Mouse (Mus musculus): ENCODE measurements around the gene 1700014D04Rik. TPM values are rescaled to one million over a fixed set of nuclear protein-coding genes. Genes with fewer than 3 reads are reported as not detected.
"Not testable (repeated sequence)": the region's sequence is repeated elsewhere in the genome, so short reads cannot be mapped to it uniquely, and the experiment has no call there.

1700014D04Rik gene
- polyA plus RNA-seq, 1 experiment = not detected

DNA sequence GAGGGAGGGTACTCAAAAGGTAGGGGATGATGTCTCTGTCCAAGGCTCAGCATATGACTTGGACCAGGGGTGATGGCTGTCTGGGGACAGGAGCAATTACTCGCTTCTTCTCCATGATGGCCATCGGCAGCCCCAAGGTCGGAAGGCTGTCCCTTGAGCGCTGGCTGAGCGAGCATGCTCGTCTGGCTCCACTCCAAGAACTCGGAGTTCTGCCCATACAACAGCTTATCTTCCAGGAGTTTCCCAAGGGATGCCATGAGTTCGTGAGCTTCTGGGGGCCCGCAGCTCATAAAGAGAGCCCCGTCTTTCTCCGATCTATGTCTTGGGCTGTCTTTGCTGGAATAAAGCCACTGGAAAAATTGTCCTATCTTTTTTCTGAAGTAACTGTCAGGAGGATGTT is 5.5 kb downstream of the 1700014D04Rik start:
- Histone ChIP-seq H3K36me3 (replicated peaks; ENCODE audit: low read length) (peaks cover 29% of the 10 kb centered on the region), H3K4me1 (peaks cover 77% of the 10 kb centered on the region), H3K27me3 (replicated peaks) (peaks cover 3% of the 10 kb centered on the region), H3K4me3 (replicated peaks) (no peak overlapping the region), H3K9me3 (peaks cover 3% of the 10 kb centered on the region; the same call in 1 of the 2 replicates)
- TF ChIP-seq GATA1 (IDR thresholded peaks at IDR 0.05; ENCODE audit: borderline replicate concordance, low read length) = no peak
- no peak for TF ChIP-seq FLI1 (IDR thresholded peaks at IDR 0.05; ENCODE audit: low read length)

DNA sequence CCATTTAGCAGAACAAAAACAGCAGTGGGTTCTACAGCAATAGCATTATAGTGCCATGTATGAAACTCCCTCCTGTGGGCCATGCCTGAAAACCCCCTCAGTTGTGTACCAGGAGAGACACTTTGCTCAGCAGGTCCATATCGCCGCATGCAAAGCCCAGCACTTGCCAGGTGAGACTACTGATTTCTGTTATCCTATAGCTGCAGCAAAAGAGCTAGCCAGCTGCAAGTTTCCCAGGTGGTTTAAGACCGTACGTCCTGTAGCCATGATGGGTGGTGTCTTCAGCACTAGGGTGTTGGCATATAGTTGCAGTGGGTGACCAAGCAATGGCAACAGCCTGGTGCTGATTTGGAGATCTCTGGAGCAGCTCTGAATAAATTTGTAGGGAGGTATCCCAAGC is 7.2 kb downstream of the 1700014D04Rik start:
- H3K4me1 ChIP-seq = peaks cover 77% of the 10 kb centered on the region
- TF ChIP-seq GATA1 (IDR thresholded peaks at IDR 0.05; ENCODE audit: borderline replicate concordance, low read length) (no peak), FLI1 (IDR thresholded peaks at IDR 0.05; ENCODE audit: low read length) (no peak)
- no peaks in the 10 kb centered on the region for H3K9me3 ChIP-seq
- H3K4me3 ChIP-seq (replicated peaks) = no peak overlapping the region
- H3K27me3 ChIP-seq (replicated peaks) = peaks cover 3% of the 10 kb centered on the region
- peaks cover 18% of the 10 kb centered on the region for H3K36me3 ChIP-seq (replicated peaks; ENCODE audit: low read length)

DNA sequence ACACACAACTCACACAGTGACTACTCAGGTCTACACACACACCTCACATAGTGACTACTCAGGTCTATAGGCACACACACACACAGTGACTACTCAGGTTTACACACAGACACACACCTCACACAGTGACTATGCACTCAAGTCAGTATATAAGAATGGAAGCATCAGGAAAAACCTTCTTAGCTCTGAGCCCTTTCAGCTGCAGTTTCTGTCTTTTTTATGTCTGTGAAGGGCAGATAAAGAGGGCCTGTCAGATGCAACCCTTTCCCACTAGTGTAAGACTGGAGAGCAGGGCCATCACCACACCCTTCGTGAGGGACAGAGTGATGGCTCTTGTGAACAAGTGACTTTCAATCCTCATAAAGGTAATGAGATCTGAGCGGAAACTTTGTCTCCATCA is 8.1 kb downstream of the 1700014D04Rik start:
- Histone ChIP-seq H3K27me3 (replicated peaks) (peaks cover 3% of the 10 kb centered on the region), H3K36me3 (replicated peaks; ENCODE audit: low read length) (peaks cover 10% of the 10 kb centered on the region), H3K4me3 (replicated peaks) (no peak overlapping the region), H3K9me3 (no peaks in the 10 kb centered on the region), H3K4me1 (peaks cover 76% of the 10 kb centered on the region)
- TF ChIP-seq GATA1 (IDR thresholded peaks at IDR 0.05; ENCODE audit: borderline replicate concordance, low read length) = no peak

DNA sequence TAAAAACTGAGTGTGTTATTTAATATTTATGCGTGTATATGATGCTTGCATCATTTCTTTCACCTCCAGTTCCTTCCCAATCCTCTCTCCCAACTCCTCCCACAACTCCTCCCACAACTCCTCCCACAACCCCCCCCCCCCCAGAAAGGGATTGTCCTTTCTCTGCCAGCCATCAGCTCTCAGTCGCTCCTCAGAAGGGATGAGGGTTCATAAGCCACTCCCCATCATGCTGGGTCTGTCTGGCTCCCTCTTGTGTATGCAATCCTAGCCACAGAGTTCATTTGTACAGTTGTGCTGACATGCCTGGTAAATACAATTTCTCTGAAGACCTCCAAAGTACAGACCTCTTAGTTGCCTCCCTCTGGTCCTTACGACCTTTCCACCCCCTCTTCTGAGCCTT is 11.4 kb downstream of the 1700014D04Rik start:
- H3K9me3 ChIP-seq = no peaks in the 10 kb centered on the region
- H3K4me3 ChIP-seq (replicated peaks) = no peak overlapping the region
- no peaks in the 10 kb centered on the region for H3K36me3 ChIP-seq (replicated peaks; ENCODE audit: low read length)
- peaks cover 83% of the 10 kb centered on the region for H3K4me1 ChIP-seq
- TF ChIP-seq FLI1 (IDR thresholded peaks at IDR 0.05; ENCODE audit: low read length) = no peak
- peaks cover 13% of the 10 kb centered on the region for H3K27me3 ChIP-seq (replicated peaks)

DNA sequence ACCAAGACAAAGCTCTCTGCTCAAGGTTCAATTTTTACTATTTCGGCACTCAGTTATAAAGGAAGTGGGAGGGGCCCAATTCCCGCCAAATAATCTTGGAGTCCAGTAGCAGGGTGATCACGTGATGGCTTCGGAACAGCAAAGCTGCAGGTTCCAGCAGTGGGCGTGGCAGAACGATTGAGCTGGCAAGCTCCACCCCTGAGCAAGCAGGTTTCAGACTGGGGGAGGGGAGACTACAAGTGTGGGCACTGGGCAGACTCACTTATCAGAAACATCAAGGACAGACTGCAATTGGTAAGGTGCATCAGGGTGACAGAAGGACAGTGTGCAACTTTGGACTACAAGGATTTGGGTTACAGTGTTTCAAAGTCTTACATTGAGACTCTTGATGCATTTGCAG is 12.2 kb downstream of the 1700014D04Rik start:
- not testable (repeated sequence) for H3K4me3 ChIP-seq (replicated peaks); H3K9me3 ChIP-seq; H3K36me3 ChIP-seq (replicated peaks; ENCODE audit: low read length)
- Histone ChIP-seq H3K4me1 (peaks cover 79% of the 10 kb centered on the region), H3K27me3 (replicated peaks) (peaks cover 17% of the 10 kb centered on the region)

DNA sequence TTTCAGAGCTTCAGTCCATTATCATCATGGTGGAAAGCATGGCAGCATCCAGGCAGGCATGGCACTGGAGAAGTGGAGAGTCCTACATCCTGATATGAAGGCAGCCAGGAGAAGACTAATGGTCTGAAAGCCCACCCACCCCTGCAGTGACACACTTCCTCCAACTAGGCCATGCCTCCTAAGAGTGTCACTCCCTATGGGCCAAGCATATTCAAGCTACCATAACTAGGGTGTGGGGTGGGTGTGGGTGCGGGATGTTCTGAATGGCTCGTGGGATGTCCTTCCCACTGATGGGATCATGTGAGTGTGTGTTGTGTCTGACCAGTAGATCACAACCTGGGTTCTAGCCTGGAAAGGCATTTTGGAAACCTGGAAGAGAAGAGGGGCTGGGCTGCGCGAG is 12.6 kb downstream of the 1700014D04Rik start:
- no peak overlapping the region for H3K4me3 ChIP-seq (replicated peaks)
- peaks cover 81% of the 10 kb centered on the region for H3K4me1 ChIP-seq

DNA sequence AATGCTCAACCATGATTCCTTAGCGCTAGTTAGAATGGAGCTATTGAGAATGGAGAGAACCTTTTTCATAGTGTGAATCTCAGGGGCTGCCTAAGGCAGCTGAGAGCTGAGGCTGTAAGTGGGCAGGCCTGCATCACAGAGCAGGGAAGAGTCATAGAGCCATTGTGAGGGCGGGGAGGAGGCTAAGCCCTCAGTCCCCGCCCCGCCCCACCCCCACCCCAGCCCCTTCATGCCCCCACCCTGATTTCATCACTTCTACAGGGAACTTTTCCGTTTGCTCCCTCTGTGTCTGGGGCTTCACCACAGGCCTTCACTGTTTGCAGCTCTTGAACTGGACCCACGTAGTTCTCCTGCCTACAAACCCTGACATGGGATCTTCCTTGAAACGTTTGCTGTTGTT is 14.9 kb downstream of the 1700014D04Rik start, which contains the start of gene Spata31d1d:
TSS of gene Spata31d1d (minus strand) at position 101 of the 400 bp plus-strand sequence.
- peaks cover 41% of the 10 kb centered on the region for H3K27me3 ChIP-seq (replicated peaks)
- TF ChIP-seq FLI1 (IDR thresholded peaks at IDR 0.05; ENCODE audit: low read length) (no peak), GATA1 (IDR thresholded peaks at IDR 0.05; ENCODE audit: borderline replicate concordance, low read length) (no peak)
- no peaks in the 10 kb centered on the region for H3K36me3 ChIP-seq (replicated peaks; ENCODE audit: low read length)
- H3K9me3 ChIP-seq = no peaks in the 10 kb centered on the region
- peaks cover 72% of the 10 kb centered on the region for H3K4me1 ChIP-seq
- H3K4me3 ChIP-seq (replicated peaks) = no peak within 1 kb of the TSS

More for the DNA sequence above, 12.6 kb downstream of the 1700014D04Rik start:
- Histone ChIP-seq H3K36me3 (replicated peaks; ENCODE audit: low read length) (no peaks in the 10 kb centered on the region), H3K27me3 (replicated peaks) (peaks cover 21% of the 10 kb centered on the region), H3K9me3 (no peaks in the 10 kb centered on the region)
- TF ChIP-seq GATA1 (IDR thresholded peaks at IDR 0.05; ENCODE audit: borderline replicate concordance, low read length) (no peak), FLI1 (IDR thresholded peaks at IDR 0.05; ENCODE audit: low read length) (no peak)

DNA sequence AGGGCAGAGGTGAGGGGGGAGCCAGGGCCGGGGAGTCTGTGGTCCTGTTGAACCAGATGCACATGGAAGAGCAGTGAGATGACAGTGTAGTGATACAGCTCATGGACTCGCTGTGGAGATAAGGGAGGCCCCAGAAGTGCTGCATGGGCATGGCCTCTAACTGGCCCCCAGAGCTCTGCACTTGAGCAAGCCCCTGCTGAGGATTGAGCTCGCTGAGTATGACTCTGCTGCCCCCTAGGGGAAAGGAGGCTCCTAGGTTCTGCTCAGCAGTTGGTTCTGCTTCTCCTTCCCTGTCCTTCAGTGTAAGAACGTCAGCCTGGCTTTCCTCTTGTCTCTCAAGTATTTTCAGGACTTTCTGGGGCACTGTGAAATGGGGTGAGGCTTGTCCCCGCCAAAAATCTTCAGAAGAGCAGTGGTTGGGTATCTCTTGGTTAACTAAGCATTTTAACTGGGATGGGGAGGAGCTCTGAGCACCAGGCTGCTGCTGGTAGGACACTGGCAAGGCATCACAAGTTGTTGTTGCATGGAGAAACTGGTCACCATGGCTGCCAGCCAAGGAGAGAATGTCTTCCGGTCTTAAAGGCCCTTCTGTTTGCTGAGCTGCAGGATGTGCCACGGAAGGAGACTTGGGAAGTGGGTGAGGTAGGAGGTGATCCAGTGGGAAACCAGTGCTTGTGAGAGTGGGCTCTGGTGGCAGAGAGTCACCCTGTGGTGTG is 18.0 kb downstream of the 1700014D04Rik start:
- H3K27me3 ChIP-seq (replicated peaks) = peaks cover 70% of the 10 kb centered on the region
- TF ChIP-seq GATA1 (IDR thresholded peaks at IDR 0.05; ENCODE audit: borderline replicate concordance, low read length) = no peak
- TF ChIP-seq FLI1 (IDR thresholded peaks at IDR 0.05; ENCODE audit: low read length) = no peak
- H3K4me1 ChIP-seq = peaks cover 59% of the 10 kb centered on the region
- H3K9me3 ChIP-seq = peaks cover 6% of the 10 kb centered on the region; the same call in 1 of the 2 replicates
- H3K4me3 ChIP-seq (replicated peaks) = peak overlapping the region; percentile 31
- H3K36me3 ChIP-seq (replicated peaks; ENCODE audit: low read length) = no peaks in the 10 kb centered on the region

DNA sequence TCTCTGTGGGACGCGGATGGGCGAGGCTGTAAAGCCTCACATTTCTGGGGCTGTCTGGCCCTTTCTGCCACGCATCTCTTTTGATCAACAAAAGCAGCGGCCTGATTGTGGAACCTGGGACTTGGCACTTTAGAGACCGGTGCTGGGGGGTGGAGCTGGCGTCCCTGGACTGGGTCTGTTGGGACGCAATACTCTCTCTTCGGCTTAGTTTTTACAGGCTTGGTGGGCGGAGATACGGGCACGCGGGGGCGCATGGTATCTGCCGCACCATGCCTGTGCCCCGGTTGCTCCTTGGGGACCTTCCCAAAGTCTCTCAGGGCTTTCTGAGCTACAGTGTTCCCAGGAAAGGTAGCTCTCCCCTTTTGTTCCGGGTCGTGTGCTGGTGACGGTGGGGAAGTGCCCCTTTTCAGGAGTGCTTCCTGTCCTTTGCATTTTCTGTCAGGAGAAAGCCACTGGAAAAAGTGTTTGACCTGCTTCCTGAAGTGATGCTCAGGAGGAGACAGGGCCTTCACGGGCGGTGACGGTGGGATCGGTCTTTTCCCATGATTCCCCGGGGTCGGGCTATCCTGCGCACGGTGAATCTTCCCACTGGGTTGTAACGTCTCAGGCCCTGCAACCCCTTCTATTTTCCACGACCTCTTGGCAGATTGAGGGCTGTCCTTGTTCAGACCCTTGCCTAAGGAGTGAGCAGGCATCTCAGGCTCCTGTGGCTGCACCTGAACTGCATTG is 20.2 kb downstream of the 1700014D04Rik start:
- Histone ChIP-seq H3K4me3 (replicated peaks) (no peak overlapping the region), H3K27me3 (replicated peaks) (peaks cover 81% of the 10 kb centered on the region)
- TF ChIP-seq GATA1 (IDR thresholded peaks at IDR 0.05; ENCODE audit: borderline replicate concordance, low read length) (no peak), FLI1 (IDR thresholded peaks at IDR 0.05; ENCODE audit: low read length) (no peak)

DNA sequence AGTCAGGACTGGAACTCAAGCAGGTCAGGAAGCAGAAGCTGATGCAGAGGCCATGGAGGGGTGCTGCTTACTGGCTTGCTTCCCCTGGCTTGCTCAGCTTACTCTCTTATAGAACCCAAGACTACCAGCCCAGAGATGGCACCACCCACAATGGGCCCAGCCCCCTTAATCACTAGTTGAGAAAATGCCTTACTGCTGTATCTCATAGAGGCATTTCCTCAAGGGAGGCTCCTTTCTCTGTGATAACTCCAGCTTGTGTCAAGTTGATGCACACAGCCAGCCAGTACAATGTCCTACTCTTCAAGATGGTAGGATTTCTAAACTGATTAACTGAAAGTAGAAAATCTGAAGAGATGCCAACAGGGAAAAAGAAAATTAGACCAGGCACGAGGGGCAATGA is 24.5 kb downstream of the 1700014D04Rik start:
- H3K36me3 ChIP-seq (replicated peaks; ENCODE audit: low read length); H3K4me3 ChIP-seq (replicated peaks): not testable (repeated sequence)
- Histone ChIP-seq H3K27me3 (replicated peaks) (peaks cover 65% of the 10 kb centered on the region), H3K4me1 (peaks cover 27% of the 10 kb centered on the region), H3K9me3 (peaks cover 21% of the 10 kb centered on the region)

More for the DNA sequence above, 20.2 kb downstream of the 1700014D04Rik start:
- peaks cover 39% of the 10 kb centered on the region for H3K4me1 ChIP-seq
- peaks cover 18% of the 10 kb centered on the region for H3K9me3 ChIP-seq
- H3K36me3 ChIP-seq (replicated peaks; ENCODE audit: low read length) = no peaks in the 10 kb centered on the region

All from megakaryocyte, embryonic 14.5 days (primary cell).